Mouse (Mus musculus): Measurements from ENCODE around the gene Tdpoz2. TPM values are rescaled to one million over a fixed set of nuclear protein-coding genes. Genes with fewer than 3 reads are reported as not detected.
"Not testable (repeated sequence)": the region's sequence is repeated elsewhere in the genome, so short reads cannot be mapped to it uniquely, and the experiment has no call there.

Gene Tdpoz2
- not detected for total RNA-seq (2021)

DNA sequence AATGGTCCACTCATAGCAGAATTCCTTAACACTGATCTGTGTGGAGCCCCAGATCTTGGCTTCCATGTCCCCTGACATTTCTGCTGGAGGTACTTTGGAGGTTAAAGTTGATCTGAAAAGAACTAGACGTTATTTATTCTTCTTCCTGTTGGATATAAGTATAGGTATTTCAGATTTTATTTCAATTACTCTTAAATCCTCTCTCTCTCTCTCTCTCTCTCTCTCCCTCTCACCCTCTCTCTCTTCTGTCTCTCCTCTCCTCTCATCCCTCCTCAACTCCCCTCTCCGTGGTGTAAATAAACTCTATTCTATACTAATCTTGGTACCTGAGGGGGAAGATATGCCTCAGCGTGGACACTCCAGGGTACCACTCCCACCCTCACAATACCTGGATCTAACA lies at the start of gene Tdpoz2:
Gene Tdpoz2, minus strand, starts transcription at position 101 of the 400 bp plus-strand sequence.
- no peak for DNase-seq
- intact Hi-C loops (cut with DNase I) = no loop called here

DNA sequence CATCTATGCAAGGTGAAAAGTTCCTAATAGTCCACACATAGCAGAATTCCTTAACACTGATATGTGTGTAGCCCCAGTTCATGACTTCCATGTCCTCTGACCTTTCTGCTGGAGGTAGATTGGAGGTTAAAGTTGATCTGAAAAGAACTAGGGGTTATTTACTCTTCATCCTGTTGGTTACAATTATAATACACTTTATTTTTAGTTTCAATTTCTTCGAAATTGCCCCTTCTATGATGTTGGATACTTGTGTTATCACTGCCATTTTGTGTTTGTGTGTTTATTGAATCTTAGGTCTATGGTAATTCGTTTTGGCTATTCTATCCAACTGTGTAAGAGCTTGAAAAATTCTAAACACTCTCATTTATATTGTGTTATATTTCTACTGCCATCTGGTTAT lies 40.5 kb upstream of the Tdpoz2 start, which contains the start of gene Gm37596:
Gene Gm37596, minus strand, starts transcription at position 101 of the 400 bp plus-strand sequence.
- DNase-seq; intact Hi-C loops (cut with DNase I): not testable (repeated sequence)

DNA sequence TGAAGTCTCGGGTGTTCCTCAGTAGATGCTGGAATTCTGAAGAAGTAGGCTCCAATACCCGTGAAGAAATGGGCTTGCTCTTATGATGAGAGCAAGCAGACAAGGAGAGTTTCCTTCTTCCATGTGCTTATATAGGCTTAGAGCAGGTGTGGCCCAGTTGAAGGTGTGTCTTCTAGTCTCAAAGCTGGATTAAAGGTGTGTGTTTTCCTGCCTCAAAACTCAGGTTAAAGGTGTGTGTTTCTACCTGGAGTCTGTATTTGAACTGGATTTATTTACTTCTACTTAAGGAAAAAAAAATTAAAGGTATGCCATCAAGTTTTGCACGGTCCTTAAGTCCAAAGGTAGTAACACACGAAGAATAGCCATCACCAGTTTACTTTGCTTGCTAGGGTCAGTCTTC lies 23.7 kb upstream of the Tdpoz2 start, which contains the start of gene Tdpoz1:
Gene Tdpoz1, minus strand, starts transcription at position 101 of the 400 bp plus-strand sequence.
- intact Hi-C loops (cut with DNase I) = not testable (repeated sequence)

DNA sequence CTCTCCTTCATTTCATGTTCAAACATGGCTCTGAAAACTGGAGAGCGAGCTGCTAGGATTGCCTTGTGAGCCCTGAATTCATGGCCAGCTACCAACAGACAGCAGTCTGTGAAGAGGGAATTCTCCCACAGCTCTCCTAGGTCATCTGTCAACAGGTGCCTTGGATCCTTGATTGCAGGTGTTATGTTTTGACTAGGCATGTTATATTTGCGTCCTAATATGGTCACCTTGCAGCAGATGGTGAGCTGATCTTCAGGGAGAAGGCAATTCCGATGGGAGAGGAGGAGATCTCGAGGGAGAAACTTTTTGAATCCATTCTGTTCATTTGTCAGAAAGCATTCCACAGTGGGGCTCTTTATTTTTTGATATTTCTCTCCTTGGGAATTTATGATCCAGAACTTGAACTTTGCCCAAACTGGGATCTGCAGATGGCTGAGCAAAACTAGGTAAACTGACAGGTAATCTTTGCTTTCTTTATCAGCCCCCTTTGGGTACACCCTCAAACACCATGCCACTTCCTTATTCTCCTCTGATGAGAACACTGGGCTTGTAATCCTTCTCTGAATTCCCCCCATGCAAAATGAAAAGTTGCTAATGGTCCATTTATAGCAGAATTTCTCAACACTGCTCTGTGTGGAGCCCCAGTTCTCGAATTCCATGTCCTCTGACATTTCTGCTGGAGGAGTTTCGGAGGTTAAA lies 18.5 kb upstream of the Tdpoz2 start:
- intact Hi-C loops (cut with DNase I) = not testable (repeated sequence)

More for the DNA sequence above, 23.7 kb upstream of the Tdpoz2 start, which contains the start of gene Tdpoz1:
- DNase-seq = not testable (repeated sequence)

DNA sequence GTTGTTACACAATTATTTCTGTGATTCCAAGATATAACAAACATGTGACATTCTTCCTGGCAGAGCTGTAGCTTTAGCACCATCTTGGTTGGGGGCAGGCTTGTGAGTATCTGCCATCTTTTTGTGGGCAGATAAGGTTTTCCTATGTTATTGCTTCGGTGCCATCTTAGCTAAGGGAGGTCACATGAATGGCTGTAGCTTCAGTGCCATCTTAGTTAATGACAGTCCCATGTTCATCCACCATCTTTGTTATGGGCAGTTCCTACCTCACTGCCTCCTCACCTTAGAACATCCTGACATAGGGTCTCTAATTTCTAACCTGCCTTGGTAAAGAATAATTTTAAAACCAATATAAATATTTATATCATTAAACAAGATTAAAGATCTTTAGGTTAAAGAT lies 1.8 kb upstream of the Tdpoz2 start:
- DNase-seq = no peak
- intact Hi-C loops (cut with DNase I) = no loop called here

More for the DNA sequence above, 18.5 kb upstream of the Tdpoz2 start:
- not testable (repeated sequence) for DNase-seq

DNA sequence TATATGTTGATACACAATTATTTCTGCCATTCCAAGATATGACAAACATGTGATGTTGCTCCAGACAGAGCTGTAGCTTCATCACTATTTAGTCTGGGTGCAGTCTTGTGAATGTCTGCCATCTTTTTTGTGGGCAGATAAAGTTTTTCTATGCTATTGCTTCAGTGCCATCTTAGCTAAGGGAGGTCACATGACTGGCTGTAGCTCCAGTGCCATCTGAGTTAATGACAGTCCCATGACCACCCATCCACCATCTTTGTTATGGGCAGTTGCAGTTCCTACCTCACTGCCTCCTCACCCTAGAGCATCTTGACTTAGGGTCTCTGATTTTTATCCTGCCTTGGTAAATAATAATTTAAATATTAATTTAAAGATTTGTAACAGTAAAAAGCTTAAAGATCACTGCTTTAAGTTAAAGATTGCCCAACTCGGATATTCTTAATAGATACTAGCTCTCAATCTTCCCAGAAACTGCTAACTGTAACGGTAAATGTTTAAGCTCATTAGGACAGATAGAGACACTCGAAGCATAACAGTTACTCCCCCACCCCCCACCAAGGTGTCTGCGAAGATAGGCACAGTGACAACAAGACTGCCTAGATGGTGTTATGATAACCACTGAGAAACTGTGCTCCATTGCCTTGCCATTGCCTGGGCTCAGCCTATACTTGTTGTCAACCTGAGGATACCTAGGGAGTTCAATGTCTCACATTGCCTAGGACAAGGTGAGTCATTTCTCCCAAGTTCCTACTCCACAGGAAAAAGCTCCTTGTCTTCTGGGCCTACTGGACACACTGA lies 21.4 kb downstream of the Tdpoz2 start:
- DNase-seq; intact Hi-C loops (cut with DNase I): not testable (repeated sequence)

DNA sequence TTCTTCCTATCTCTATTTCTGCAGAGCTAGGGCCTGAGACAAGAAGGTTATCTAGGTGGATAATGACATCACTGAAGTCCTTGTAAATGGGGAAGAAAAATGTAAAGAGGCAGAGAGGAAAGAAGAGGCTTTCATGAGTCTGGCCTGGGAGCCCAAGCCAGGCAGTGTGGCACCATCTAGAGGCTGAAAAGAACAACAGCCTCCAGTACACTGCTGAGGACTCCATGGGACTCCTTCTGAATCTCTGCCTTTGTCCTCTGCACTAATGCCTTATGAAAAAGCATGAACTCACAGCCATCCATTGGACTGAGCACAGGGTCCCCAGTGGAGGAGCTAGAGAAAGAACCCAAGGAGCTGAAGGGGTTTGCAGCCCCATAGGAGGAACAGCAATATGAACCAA lies 43.5 kb downstream of the Tdpoz2 start:
- intact Hi-C loops (cut with DNase I) = loop anchor here (5.0 kb wide), 1 partner anchor 62 kb away; no protein-coding TSS in a partner anchor
- DNase-seq = not testable (repeated sequence)

DNA sequence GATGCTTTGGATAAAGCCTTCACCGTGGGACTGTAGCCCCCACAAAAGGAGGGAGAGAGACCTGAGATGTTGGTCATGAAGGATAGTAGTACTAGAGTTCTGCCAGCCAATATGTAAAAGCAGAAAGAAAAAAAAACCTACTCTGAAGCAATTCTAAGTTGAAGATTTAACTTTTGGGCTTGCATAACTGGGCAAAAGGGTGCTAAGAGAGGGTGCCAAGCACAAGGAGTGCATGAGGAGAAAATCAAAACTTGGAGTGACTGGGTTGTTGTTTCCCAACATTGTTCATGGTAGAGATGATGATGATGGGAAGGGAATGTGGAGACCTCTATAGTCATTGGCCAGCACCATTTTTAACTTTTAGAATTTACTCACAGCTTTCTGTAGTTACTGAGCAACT lies 50.6 kb downstream of the Tdpoz2 start:
- intact Hi-C loops (cut with DNase I) = no loop called here

More for the DNA sequence above, 50.6 kb downstream of the Tdpoz2 start:
- DNase-seq = no peak

Other genes with a start within 250 kb of the Tdpoz2 start
- gene Tchh, start 210.4 kb downstream of the Tdpoz2 start, total RNA-seq (2021) = 1 to 10 TPM in 1 of 2 experiments, under 1 TPM in 1; 0.96 to 1.1 TPM
- not detected for gene Tchhl1, start 183.9 kb downstream of the Tdpoz2 start, total RNA-seq (2021)
- gene S100a11, start 132.2 kb downstream of the Tdpoz2 start, total RNA-seq (2021) = 10 to 100 TPM; 33.3 to 35.2 TPM
- gene S100a10, start 97.6 kb downstream of the Tdpoz2 start, total RNA-seq (2021) = 100 to 1,000 TPM in 1 of 2 experiments, 10 to 100 TPM in 1; 94.7 to 100 TPM
- gene Tdpoz1, start 23.6 kb upstream of the Tdpoz2 start, total RNA-seq (2021) = not detected
- gene Gm37596, start 40.4 kb upstream of the Tdpoz2 start, total RNA-seq (2021) = not detected
- not detected for gene Gm5773, start 120.3 kb upstream of the Tdpoz2 start, total RNA-seq (2021)
- not detected for gene Tdpoz4, start 143.7 kb upstream of the Tdpoz2 start, total RNA-seq (2021)
- gene Tdpoz3, start 173.3 kb upstream of the Tdpoz2 start, total RNA-seq (2021) = not detected

Measured in left cerebral cortex, postnatal 4 days (tissue).